Mouse (Mus musculus): ENCODE measurements around the gene Apbb2.

Gene Apbb2

DNA sequence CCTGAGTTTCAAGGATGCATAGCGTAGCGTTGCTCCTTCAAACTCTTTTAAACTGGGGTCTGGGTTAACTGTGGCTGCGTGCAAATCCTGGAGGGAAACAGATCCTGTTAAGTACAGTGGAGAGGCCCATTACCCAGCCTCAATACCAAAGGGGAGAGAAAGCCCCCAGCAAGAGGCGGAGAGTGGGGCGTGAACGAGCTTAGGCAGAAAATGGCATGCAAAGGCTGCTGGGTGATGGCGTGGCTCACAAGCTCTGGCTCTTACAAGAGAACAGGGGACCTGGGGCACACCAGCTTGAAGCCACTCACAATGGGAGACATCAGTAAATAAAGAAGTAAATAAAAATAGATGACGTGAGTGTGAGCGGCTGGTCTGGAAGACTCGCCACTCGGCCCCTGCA lies 226.8 kb downstream of the Apbb2 start:
- in situ Hi-C loops (cut with MboI; ENCODE audit: low sequenced_read_pairs): no loop called here

DNA sequence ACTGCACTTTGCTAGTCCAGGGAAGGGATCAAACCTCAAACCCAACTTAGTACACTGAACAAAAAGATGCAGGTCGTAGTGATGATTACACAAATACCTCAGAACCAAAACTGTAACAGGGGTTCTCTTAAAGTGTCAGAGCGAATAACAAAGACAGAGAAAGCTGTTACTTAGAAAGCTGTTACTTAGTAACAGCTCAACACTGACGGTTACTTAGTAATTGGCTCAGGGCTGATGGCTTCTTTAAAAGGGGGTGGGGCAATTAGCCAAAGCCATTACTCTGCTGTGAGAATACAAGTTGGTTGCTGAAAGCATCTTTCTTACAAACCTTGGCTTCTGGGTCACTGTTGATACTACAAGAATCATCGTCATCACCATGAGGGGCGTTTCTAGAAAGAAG lies 227.3 kb downstream of the Apbb2 start:
- in situ Hi-C loops (cut with MboI; ENCODE audit: low sequenced_read_pairs): no loop called here

DNA sequence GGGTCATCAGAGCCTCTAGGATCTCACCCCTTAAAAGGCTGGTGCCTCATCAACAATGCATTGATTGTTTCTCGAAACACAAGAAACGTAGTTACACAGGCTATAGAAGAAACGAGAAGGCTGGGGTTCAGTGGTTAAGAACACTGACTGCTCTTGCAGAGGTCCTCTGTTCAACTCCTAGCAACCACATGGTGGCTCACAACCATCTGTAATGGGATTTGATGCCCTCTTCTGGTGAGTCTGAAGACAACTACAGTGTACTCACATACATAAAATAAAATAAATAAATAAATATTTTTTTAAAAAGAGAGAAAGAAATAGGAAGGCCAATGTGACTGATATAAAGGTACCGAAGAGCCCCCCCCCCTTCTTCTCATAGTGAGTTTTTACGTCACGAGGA lies 228.0 kb downstream of the Apbb2 start:
- in situ Hi-C loops (cut with MboI; ENCODE audit: low sequenced_read_pairs): no loop called here

DNA sequence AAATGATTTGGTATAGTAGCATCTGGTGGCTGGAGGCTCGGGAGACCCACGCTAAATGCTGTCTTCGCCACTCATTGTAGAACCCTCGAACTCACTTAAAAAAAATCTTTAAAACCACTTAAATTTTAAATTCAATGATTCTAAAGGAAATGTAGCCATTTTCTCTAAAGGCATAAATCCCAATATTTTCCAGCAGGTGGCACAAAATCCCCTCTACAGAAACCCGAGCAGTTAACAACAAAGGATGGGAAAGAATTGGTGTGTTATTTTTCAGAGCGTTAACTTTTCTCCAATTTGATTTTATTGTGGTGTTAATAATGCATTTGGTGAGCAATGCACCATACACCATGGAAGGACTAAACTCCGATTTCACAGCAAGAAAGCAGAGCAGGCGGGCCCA lies 231.1 kb downstream of the Apbb2 start:
- in situ Hi-C loops (cut with MboI; ENCODE audit: low sequenced_read_pairs): no loop called here

DNA sequence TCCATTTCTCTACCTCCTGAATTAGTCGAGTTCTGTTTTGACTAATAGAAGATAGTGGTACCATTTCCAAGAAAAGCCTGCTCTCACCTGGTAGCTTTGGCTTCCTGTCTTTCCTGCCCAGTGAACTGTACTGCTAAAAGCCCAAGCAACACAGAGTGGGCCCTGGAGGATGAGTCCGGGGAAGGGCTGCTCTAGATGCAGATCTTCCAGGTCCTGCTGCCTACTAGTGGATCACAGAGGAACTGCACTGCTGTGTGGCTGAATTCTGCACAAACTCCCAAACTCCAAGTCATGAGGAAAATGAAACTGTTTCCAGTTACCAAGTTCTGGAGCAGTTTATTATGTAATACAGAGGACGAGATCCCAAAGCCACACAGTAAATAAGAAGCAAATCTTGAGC lies 232.9 kb downstream of the Apbb2 start:
- in situ Hi-C loops (cut with MboI; ENCODE audit: low sequenced_read_pairs): no loop called here

DNA sequence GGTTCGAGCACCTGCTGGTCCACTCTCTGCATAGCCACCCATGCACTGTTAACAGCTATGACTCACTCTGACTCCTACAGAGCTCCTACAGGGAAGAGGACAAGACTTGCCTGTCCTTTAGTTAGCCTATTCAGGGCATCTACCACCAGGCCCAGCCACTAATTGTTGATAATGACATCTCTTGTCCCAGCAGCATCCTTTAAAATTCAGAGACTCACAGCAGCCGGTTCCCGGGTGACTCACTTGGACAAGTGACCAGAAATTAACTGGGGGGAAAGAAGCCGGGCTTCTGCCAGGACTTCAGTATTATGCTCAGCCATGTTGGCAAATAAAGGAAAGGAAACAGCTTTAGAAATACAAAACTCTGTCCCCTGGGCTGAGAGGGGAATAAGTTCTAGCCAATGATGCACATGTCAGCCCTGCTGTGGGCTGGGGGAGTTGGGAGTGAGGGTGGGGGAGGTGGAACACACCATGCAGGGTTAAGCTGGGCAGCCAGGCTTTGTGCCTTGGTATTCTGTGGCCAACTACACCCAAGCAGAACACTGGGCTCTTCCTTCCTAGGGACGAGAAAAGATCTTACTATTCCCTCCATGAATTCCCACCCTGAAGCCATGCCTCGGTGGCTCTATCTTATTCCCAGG lies 233.7 kb downstream of the Apbb2 start:
- in situ Hi-C loops (cut with MboI; ENCODE audit: low sequenced_read_pairs): no loop called here

DNA sequence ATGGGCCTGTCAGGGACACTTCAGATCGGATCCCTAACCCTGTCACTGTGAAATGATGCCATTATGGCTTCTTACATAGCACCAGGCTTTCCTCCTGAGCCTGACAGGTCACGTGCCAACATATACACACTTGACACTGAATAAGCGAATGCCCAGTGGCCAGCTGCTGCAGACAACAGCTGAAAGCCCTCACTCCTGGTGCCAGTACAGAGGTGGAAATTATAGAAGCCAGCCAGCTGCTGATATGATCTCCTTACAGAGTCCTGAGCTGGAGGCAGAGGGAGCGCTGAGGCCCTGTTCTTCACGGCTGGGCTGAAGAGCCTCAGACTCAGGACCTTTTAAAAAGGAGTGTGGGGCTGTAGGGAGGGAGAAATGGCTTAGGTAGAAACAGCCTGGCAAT lies 234.5 kb downstream of the Apbb2 start:
- in situ Hi-C loops (cut with MboI; ENCODE audit: low sequenced_read_pairs): no loop called here

DNA sequence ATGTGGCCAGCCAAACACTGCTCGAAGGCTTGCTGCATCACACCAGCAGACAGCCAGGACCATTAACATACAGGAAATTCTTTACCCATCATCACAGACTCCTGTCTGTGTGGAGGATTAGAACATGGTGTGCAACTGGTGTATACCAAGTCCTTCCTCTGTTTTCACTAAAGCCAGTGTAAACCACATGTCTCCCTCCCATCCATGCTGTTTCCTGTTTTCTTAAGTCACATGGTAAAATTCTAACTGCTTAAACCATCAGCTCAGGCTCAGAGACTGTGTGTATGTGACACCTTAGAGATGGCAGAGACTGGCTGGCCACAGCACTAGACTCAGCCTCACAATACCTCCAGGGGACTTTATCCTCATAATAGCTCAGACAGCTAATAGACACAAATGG lies 236.5 kb downstream of the Apbb2 start:
- in situ Hi-C loops (cut with MboI; ENCODE audit: low sequenced_read_pairs): no loop called here

DNA sequence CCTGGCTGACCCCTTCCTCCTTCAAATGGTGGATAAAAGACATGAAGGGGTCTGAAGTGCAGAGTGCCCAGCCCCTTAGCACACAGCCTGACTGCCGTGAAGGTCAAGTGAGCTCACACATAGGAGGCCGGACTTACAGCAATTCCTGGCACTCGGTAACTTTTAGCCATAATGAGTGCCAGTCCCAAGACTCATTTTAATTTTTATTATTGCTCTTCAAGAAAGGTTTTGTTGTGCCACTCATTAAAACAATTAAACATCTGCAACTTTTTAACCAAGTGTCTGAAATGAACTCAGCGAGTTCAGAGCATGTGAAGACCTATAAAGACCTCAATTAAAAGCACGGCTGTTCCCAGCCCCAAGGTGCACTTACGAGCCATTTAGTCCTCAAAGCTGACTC lies 239.6 kb downstream of the Apbb2 start:
- in situ Hi-C loops (cut with MboI; ENCODE audit: low sequenced_read_pairs): no loop called here

DNA sequence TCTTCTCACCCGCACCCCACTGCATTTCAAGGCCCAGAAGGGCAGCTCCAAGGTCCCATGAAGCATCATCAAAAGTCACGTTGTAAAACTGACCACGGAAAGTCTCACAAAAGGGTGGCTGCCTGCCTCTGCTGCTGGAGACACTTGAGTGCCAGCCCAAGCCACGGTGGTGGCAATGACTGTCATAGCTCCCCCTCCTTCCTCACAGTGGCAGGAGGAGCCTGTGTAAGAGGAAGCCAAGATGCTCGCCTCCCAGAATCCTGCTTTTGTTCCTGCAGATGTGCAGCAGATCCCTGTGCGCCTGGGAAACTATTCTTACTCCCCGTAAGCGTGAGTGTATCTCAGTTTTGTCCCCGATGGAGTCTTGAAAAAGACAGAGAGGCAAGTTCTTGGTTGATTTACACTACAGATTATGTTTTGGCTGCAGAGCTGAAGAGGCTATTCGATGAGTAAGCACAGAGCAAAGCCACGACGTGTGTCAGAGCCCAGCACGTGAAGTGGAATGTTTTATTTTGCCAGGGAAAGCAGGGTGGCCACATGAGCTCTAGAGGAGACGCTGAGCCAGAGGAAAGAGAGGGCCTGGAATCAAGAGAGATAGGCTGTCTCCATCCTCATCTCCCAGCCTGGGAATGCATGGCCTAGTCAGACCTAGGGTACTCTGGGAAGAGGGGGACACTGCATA lies 241.9 kb downstream of the Apbb2 start:
- in situ Hi-C loops (cut with MboI; ENCODE audit: low sequenced_read_pairs): no loop called here

DNA sequence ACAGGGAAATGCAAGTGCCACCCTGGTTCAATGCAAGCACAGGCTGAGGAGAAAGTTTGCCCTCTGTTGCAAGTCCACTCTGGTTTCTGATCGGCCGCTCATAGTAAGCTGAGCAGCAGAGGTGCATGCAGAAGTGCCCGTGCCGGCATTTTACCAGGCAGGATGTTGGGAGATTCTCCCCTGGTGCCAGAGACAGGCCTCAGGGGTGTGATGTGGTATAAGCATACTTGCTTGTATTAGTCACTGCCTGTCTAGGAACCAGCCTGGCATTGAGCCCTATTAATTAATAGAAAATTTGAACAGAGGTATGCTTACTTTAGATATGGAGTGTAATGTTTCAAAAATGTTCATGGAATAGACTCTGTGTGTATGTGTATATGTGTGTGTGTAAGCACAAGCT lies 244.2 kb downstream of the Apbb2 start:
- in situ Hi-C loops (cut with MboI; ENCODE audit: low sequenced_read_pairs): no loop called here

DNA sequence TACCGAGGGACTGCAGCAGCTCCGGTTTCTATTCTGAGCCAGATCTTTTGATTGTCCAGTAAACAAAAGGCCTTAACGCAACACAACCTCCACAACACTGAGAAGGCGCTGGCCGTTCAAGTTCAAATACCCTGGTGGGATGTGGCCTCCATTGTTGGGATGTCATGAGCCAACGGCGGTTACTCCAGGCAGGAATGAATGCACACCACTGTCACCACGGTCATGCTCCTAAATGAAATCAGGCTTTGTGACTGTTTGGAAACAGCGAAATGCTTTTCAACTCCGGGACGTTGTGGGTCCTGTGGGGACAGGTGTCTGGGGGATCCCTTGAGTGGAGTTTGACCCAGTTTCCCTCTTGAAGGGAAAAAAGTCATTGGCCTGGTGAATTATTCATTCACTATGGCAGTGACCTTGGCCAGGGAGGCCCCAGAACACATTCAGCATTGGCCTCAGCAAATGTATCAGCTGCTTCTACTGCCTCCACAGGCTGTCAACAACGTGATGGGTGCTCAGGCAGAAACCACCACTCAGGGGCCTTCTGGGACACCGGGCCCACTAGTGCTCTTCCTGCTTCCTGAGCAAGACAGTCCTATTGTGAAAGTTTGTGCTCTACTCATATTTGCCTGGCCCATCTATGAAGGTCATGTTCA lies 244.9 kb downstream of the Apbb2 start:
- in situ Hi-C loops (cut with MboI; ENCODE audit: low sequenced_read_pairs): no loop called here

DNA sequence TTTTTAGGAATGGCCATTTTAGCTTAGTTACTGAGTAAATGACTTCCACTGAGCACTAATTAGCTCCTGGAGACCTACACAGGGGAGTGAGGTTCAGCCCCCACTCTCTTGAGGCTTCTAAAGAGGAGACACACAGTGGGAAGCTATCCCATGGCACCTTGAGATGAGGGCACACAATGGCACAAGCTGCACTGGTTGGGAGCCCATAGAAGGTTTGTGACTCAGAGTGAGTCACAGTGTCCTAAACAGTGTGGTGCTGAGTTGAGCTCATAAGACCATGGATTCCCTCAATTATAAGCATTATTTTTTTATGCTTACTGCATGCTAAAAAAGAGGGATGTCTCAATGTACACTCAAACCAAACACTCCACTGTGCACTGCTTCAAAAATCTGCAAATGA lies 247.5 kb downstream of the Apbb2 start:
- in situ Hi-C loops (cut with MboI; ENCODE audit: low sequenced_read_pairs): no loop called here

DNA sequence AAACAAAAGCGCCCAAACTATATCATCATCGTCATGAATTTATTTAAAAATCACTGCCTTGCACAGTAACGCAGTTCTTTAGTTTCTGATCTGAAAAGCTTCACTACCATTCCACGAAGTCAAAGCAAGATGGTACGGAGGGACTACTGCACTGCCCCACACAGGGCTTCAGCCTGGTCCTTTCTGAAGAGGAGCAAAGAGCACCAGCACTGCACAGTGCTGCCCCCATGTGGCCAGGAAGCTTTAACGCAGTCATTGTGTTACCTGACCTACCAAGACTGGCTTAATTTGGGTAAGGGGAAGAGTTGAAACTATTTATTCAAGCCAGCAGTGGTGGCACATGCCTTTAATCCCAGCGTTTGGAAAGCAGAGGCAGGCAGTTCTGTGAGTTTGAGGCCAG lies 249.6 kb downstream of the Apbb2 start:
- in situ Hi-C loops (cut with MboI; ENCODE audit: low sequenced_read_pairs): no loop called here

DNA sequence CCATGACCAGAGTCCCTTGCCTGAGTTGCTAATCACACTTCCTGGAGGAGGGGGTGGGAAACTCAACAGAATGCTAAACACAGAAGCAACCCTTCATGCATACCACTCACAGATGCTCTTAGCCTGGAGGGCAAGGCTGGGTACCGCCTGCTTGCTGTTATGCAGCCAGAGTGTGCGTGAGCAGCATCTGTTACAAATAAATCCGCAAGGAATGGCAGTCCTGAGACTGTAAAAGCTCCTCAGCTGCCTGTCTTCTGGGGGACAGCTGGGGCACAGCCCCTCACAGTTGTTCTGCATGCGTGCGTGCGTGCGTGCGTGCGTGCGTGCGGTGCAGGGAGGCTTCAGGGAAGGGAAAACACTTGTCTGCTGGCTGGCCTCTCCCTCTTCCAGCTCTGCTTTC lies 250.9 kb downstream of the Apbb2 start:
- in situ Hi-C loops (cut with MboI; ENCODE audit: low sequenced_read_pairs): no loop called here

DNA sequence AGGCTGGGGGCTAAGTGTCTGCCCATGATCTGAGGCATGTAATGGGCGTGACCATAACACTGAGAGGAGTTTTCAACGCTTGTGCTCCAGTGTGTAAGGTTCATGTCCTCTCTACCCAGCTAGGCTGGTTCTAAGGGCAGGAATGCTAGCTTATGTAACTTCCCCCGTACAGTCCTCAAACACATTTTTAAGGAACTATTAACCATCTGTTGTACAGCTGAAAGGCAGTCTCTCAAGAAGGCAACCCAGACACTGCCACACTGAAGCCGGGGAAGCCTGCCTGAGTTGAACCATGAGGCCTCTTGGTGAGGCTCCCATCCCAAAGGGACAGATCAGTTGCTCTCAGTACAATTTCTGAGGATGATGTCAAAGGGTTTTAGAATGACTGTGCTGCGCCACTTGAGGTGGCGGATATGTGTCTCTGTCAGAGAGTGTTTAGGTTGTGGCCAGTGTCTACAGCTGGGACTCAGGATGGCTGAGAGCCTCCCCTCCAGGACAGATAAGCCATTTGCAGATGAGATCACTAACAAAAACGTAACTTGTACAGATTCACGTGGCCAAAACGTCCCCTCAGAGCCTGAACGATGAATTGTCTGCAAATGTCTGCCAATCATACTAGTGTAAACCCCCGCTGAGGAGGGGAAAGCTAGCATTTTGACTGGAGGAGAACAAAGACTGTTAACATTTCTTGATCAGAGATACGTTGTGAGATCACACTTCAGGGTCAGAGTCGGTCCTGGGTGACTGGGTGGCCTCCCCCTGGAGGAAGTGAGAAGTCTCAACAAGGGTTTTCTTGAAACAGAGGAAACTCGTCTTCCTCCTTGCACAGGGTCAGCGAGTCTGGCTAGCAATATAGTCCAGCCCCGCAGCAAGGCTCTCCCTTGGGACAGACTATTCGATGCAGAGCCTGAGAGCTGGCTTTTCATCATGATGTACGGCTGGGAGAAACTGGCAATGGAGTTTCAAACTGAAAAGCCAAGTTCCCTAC lies 255.0 kb downstream of the Apbb2 start:
- in situ Hi-C loops (cut with MboI; ENCODE audit: low sequenced_read_pairs): no loop called here

DNA sequence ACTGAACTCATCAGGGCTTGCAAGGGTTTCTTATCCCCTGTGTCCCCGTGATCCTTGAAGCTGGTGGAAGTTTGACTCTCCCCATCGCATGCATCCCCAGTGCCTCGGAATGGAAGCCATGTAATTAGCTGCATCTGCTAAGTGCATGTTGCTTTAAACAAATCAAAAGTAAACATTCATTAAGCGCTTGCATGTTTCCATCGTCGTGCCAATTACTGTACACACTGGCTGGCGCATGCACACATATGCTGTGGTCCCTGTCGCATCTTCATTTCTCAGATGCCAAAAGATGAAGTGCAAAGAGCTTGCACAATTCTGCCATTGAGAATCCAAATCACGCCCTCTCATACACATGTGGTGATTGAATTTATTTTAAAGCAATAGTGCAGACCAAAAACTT lies 257.8 kb downstream of the Apbb2 start:
- in situ Hi-C loops (cut with MboI; ENCODE audit: low sequenced_read_pairs): no loop called here

DNA sequence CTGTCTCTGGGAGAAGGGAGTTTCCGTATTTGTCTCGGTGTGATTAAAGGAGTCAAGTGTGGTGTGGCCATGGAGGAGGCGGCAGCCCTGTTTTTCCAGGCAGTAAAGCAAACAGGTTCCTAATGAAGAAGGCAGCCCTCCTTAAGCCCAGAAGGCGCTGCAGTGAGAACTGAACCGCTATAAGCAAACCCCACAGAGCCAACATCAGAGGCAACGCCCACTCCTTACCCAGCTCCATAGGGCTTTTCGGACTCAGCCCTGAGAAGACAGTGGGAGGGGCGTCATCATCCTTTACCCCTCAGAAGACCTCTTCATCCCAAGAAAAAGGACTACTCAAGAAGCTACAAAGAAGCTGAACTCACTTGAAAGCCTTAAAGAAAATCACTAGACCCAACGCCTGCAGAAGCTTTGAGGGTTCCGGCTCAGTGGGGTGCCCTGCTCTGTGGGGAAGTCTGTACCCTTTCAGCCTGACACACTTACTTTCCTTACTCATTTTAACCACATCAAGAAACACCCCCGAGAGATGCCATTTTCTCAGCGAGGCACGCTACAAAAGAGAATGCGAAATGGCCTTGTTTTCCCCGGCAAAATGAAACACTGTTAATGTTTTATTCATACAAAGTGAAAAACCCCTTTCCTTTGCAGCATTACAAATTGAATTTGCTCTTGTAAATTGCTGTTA lies 258.7 kb downstream of the Apbb2 start:
- in situ Hi-C loops (cut with MboI; ENCODE audit: low sequenced_read_pairs): no loop called here

DNA sequence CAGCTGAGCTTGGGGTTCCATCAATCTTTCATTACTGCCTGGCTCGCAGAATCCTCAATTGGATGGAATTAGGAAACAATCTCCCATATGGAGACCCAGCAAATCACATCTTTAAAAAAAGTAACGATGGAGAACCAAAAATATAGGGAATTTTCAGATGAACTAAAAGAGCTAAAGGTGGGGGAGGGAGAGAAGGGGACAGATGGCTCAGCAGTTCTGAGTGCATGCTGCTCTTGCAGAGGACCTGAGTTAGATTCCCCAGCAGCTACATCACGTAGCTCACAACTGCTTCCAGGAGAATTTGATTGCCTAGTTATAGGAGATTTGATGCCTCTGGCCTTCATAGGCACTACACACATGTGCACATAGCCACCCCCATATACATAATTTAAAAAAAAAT lies 263.4 kb downstream of the Apbb2 start:
- in situ Hi-C loops (cut with MboI; ENCODE audit: low sequenced_read_pairs): no loop called here

DNA sequence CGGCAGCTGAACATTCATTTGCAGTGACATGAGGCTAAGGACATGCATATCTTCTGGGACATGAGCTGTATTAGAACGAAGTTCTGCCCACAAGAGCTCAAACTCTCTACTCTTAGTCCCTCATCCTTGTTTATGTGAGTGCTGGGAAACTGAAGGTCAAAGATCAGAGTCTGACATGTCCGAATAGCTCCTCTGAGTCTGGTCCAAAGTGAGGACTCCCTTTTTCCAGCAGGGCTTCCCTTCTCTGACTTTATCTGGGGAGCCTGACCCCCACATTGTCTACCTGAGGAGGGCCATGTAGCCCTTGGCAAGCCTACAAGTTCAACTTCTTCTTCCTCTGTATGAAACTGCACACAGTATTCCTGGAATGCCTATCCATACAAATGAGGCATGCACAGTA lies 264.7 kb downstream of the Apbb2 start:
- in situ Hi-C loops (cut with MboI; ENCODE audit: low sequenced_read_pairs): no loop called here
